Mouse (Mus musculus): Measurements from ENCODE around the gene Gm49776. TPM values are rescaled to one million over a fixed set of nuclear protein-coding genes. Genes with fewer than 3 reads are reported as not detected.
A peak's percentile ranks its signal among the peaks of the same experiment; 100 is the strongest.

The Gm49776 gene
- polyA plus RNA-seq, 1 experiment from 2014 or later: 6.0 TPM

GRCm38 (mm10) chr16:18249364-18249967 is 8.7 kb downstream of the Gm49776 start:
- H3K4me3 ChIP-seq: peak overlapping the region; percentile 87
- peaks cover 54% of the 10 kb centered on the region for H3K36me3 ChIP-seq
- WGBS: 7% methylated on average over 27 of the region's 27 CpGs
- no peaks in the 10 kb centered on the region for H3K9me3 ChIP-seq
- peak overlapping the region; percentile 69 for H3K9ac ChIP-seq
- H3K27me3 ChIP-seq: no peaks in the 10 kb centered on the region
- ATAC-seq (ENCODE audit: low FRiP score, low read depth): peak; percentile 12
- peaks cover 39% of the 10 kb centered on the region for H3K4me1 ChIP-seq (replicated peaks)
- H3K27ac ChIP-seq (replicated peaks): peak overlapping the region; percentile 89
- H3K4me2 ChIP-seq: peak overlapping the region; percentile 83

DNA sequence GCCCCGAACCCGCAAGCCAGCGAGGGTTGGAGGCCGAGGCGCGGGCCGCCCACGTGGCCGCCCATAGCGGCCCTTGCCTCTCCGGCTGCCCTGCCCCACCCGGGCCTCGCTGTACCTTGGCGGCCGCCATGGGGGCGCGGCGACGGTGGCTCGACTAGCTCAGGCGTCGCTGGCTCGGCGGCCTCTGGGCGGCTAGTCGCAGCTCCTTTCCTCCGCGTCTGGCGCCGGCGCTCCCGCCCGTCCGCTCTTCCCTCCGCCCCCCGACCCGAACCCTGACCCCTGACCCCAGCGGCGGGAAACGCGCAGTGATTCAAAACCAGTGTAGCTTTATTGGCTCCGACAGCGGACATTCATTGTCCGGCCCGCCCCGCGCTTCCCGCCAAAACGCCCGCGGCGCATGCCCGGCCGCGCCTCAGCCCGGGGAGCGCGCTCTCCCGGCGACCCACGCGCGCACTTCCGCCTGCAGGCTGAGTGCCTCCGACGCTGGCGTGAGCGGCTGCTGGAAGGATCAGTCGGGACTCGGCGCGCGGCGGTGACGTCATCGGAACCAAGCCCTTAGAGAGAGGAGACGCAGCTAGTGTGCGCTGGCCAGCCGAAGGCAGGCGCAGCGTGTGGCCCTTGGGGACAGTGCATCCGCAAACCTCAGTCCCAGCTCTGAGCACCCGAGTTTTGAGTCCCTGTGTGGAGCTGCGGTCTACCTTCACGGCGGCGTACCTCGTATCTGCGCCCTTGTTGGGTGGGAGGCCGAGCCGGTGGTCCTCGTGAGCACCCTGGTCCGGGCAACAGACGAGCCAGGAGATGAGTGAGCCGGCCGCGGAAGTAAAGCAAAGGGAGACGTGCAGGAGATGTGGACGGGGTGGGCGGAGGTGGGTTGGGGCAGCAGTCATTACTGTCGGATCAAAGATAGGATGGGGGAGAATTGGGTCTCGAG is 9.4 kb downstream of the Gm49776 start, which contains the start of the genes Trmt2a and Ranbp1:
Trmt2a (plus strand) TSS at position 247 of the 931 bp plus-strand sequence.
Ranbp1 (minus strand) TSS at position 300 of the 931 bp plus-strand sequence.
- H3K27me3 ChIP-seq: no peaks in the 10 kb centered on the region
- no peaks in the 10 kb centered on the region for H3K9me3 ChIP-seq
- H3K4me3 ChIP-seq: peak within 1 kb of the TSS; percentile 87
- H3K27ac ChIP-seq (replicated peaks): peak within 1 kb of the TSS; percentile 89
- H3K4me2 ChIP-seq: peak within 1 kb of the TSS; percentile 83
- H3K36me3 ChIP-seq: peaks cover 54% of the 10 kb centered on the region
- peak; percentile 96 for ATAC-seq (ENCODE audit: low FRiP score, low read depth)
- H3K4me1 ChIP-seq (replicated peaks): peaks cover 39% of the 10 kb centered on the region
- under 1% methylated on average over 92 of the region's 102 CpGs for WGBS
- peak within 1 kb of the TSS; percentile 82 for H3K9ac ChIP-seq

- WGBS: 1% methylated on average over 33 of the region's 33 CpGs
- H3K4me3 ChIP-seq: peak overlapping the region; percentile 87
- no peaks in the 10 kb centered on the region for H3K9me3 ChIP-seq
- peaks cover 54% of the 10 kb centered on the region for H3K36me3 ChIP-seq
- peak overlapping the region; percentile 83 for H3K4me2 ChIP-seq
- H3K27ac ChIP-seq (replicated peaks): peak overlapping the region; percentile 89
- no peaks in the 10 kb centered on the region for H3K27me3 ChIP-seq
- peaks cover 39% of the 10 kb centered on the region for H3K4me1 ChIP-seq (replicated peaks)
- H3K9ac ChIP-seq: peak overlapping the region; percentile 82
- ATAC-seq (ENCODE audit: low FRiP score, low read depth): no peak
These were observed 10.4 kb downstream of the Gm49776 start for GRCm38 (mm10) chr16:18247521-18248399.

- peaks cover 84% of the 10 kb centered on the region for H3K36me3 ChIP-seq
- no peaks in the 10 kb centered on the region for H3K27me3 ChIP-seq
- H3K4me1 ChIP-seq (replicated peaks): peaks cover 4% of the 10 kb centered on the region
- H3K4me3 ChIP-seq: no peak overlapping the region
- H3K4me2 ChIP-seq: no peak overlapping the region
- no peak for ATAC-seq (ENCODE audit: low FRiP score, low read depth)
- no peak overlapping the region for H3K27ac ChIP-seq (replicated peaks)
- no peak overlapping the region for H3K9ac ChIP-seq
- 94% methylated on average over 10 of the region's 10 CpGs for WGBS
- H3K9me3 ChIP-seq: no peaks in the 10 kb centered on the region
These were observed 16.5 kb downstream of the Gm49776 start for GRCm38 (mm10) chr16:18241581-18241980.

- H3K27ac ChIP-seq (replicated peaks): no peak overlapping the region
- no peaks in the 10 kb centered on the region for H3K9me3 ChIP-seq
- no peaks in the 10 kb centered on the region for H3K27me3 ChIP-seq
- H3K36me3 ChIP-seq: peaks cover 38% of the 10 kb centered on the region
- H3K9ac ChIP-seq: no peak overlapping the region
- H3K4me2 ChIP-seq: peak overlapping the region; percentile 79; the same call in 1 of the 2 replicates
- no peak for ATAC-seq (ENCODE audit: low FRiP score, low read depth)
- WGBS: 76% methylated on average over 7 of the region's 7 CpGs
- H3K4me3 ChIP-seq: no peak overlapping the region
- peaks cover 26% of the 10 kb centered on the region for H3K4me1 ChIP-seq (replicated peaks)
These were observed 21.2 kb downstream of the Gm49776 start for GRCm38 (mm10) chr16:18236676-18237501.

DNA sequence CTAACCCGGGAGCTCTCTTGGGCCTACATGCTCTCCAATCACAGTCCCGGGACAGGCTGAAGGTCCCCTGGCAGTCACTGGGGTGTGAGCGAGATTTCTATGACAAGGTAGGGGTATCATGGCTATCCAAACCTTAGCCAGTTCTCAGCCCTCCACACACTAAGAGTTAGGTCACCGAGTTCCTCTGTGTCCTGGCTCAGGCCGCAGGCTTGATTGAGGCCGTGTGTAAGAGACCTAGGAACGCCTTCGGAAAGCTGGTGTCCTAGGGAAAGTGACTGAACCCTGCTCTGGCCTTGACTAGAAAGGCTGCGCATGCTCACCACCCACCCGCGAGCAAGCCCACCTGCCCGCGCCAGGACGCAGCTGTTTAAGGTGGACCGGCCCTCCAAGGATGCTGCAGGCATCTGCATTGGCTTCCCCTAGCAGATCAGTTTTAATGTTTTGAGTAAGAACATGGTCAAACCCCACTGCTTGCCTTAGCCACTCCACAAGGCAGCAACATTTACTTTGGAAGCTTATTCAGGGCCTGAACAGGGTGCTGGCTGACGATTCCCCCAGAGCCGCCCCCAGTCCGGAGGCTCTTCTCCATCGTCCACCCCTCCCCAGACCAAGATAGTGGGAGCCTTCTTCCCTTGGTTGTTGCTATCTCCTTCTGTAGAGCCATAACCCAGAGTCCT is 22.6 kb downstream of the Gm49776 start:
- 4% methylated on average over 19 of the region's 19 CpGs for WGBS
- peaks cover 24% of the 10 kb centered on the region for H3K36me3 ChIP-seq
- H3K27ac ChIP-seq (replicated peaks): peak overlapping the region; percentile 94
- peak overlapping the region; percentile 92 for H3K9ac ChIP-seq
- H3K4me2 ChIP-seq: peak overlapping the region; percentile 79
- peak; percentile 85 for ATAC-seq (ENCODE audit: low FRiP score, low read depth)
- H3K4me3 ChIP-seq: peak overlapping the region; percentile 94
- peaks cover 33% of the 10 kb centered on the region for H3K4me1 ChIP-seq (replicated peaks)
- H3K27me3 ChIP-seq: no peaks in the 10 kb centered on the region
- H3K9me3 ChIP-seq: no peaks in the 10 kb centered on the region

DNA sequence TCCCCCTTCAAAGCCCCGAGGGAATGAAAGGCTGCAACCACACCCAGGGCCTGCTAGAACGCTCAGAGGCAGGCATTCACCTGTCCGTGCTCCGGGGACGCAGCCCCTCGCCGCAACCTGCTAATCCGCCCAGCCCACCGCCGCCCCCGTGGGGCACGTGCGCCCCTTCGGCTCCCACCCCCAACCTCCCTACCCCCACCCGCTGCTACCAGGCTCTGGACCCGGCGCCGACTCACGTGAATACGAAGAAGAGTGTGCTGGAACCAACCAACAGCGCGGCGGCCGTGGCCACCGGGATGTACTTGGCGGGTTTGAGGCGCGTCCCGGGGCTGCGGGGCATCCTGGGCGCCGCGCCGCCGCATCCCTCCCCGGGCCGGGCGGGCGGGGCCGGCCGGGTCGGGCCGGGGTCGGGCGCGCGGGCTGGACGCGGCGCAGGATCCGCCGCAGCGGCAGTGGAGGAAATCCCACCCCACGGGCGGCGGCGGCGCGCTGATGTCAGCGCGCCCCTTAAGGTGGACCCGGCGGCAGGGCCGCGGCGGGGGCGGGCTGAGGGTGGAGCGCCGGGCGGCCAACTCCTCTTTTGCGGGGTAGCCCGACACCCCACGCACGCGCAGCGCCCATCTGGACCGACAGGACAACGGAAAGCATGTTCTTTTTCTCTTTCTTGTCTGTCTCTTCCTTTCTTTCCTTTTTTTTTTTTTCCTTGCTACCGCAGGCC is 23.3 kb downstream of the Gm49776 start, which contains the start of gene Zdhhc8:
Zdhhc8 (minus strand) TSS at position 466 of the 718 bp plus-strand sequence.
- H3K4me2 ChIP-seq: peak within 1 kb of the TSS; percentile 79
- H3K4me3 ChIP-seq: peak within 1 kb of the TSS; percentile 94
- H3K9ac ChIP-seq: peak within 1 kb of the TSS; percentile 92
- no peaks in the 10 kb centered on the region for H3K27me3 ChIP-seq
- under 1% methylated on average over 67 of the region's 79 CpGs for WGBS
- peak within 1 kb of the TSS; percentile 94 for H3K27ac ChIP-seq (replicated peaks)
- peaks cover 18% of the 10 kb centered on the region for H3K36me3 ChIP-seq
- no peaks in the 10 kb centered on the region for H3K9me3 ChIP-seq
- ATAC-seq (ENCODE audit: low FRiP score, low read depth): peak; percentile 85
- H3K4me1 ChIP-seq (replicated peaks): peaks cover 40% of the 10 kb centered on the region

GRCm38 (mm10) chr16:18233919-18234670 is 24.0 kb downstream of the Gm49776 start:
- Histone ChIP-seq H3K9ac (peak overlapping the region; percentile 92), H3K27ac (replicated peaks) (peak overlapping the region; percentile 94), H3K27me3 (no peaks in the 10 kb centered on the region), H3K4me1 (replicated peaks) (peaks cover 48% of the 10 kb centered on the region), H3K4me2 (peak overlapping the region; percentile 79), H3K36me3 (peaks cover 13% of the 10 kb centered on the region), H3K4me3 (peak overlapping the region; percentile 94), H3K9me3 (no peaks in the 10 kb centered on the region)
- ATAC-seq (ENCODE audit: low FRiP score, low read depth): 0 out of 2 replicates have a peak, but pooled peaks have one; percentile 4
- WGBS: 22% methylated on average over 13 of the region's 13 CpGs

DNA sequence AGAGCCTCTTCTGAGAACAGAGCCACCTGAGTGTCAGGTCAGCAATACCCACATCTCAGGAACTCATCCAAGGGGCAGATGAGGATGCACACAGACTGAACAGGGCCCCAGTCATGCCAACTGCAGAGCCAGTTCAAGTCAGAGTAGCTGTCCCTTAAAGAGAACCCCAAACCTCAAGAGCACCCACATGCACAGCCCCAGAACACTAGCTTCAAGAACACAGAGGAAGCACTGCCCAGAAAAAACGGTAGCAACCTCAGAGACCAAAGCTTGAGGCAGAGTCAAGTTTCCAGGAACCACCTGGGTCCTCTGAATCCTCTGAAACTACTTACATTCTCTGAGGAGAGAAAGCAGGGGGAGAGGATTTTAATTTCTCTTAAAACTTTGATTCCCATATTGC is 24.7 kb downstream of the Gm49776 start:
- 57% methylated on average over 1 of the region's 1 CpGs for WGBS
- H3K9me3 ChIP-seq: no peaks in the 10 kb centered on the region
- H3K4me1 ChIP-seq (replicated peaks): peaks cover 54% of the 10 kb centered on the region
- H3K36me3 ChIP-seq: peaks cover 7% of the 10 kb centered on the region
- no peaks in the 10 kb centered on the region for H3K27me3 ChIP-seq
- H3K9ac ChIP-seq: no peak overlapping the region
- ATAC-seq (ENCODE audit: low FRiP score, low read depth): no peak
- H3K27ac ChIP-seq (replicated peaks): no peak overlapping the region
- peak overlapping the region; percentile 79 for H3K4me2 ChIP-seq
- H3K4me3 ChIP-seq: peak overlapping the region; percentile 94
